30 mouse cellular contexts compared by ENCODE assay signal in the genomic region with DNA sequence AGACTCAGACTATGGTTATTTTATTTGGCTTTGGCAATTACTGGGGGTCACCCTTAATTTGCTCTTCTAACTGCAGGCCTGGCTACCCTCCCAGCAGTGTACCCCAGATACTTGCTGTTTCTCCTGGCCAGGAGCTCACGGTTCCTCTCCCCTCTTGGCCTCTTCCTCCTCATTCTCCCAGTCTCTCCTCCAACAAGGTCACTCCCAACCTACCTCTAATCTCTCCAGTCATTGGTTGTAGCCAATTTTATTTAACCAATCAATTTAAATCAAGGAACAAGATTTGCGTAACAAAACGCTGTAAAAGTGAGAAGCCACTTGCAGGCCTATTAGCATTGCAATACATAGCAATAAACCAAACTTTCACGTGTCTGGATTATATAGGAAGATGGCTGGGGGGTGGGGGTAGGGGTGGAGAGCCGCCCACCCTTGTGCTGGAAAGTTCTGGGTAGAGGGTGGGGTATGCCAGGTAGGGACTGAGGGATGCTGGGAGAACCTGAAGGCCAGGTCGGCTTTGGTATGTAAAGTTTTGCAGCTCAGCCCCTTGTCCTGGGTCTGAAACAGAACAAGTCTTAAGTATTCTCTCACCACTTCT. TPM values are rescaled to one million over a fixed set of nuclear protein-coding genes. Genes with fewer than 3 reads are reported as not detected.
"Had no signal": no experiment of that assay in that cellular context is flagged by ENCODE, and none has a peak within 500 bp of the region (broad histone marks: within the 10 kb centered on the region; RNA-seq: fewer than 3 reads in every experiment).

No protein-coding gene starts in this region.

- H3K36me3 ChIP-seq: heart, embryonic 10.5 days; heart, embryonic 12.5 days; hindbrain, embryonic 10.5 days; hindbrain, embryonic 13.5 days; hindbrain, embryonic 15.5 days; kidney, embryonic 15.5 days; limb, embryonic 10.5 days; limb, embryonic 12.5 days; liver, embryonic 13.5 days; liver, embryonic 15.5 days had no signal

- ATAC-seq: hindbrain, postnatal 0 days; intestine, embryonic 16.5 days; liver, postnatal 0 days had no signal

- H3K27ac ChIP-seq: gastrocnemius, adult 2 months; heart, embryonic 10.5 days; hindbrain, embryonic 10.5 days; hindbrain, embryonic 13.5 days; hindbrain, embryonic 15.5 days; hindbrain, postnatal 0 days; kidney, embryonic 15.5 days; kidney, postnatal 0 days; layer of hippocampus, adult 2 months; left cerebral cortex, adult 2 months; limb, embryonic 10.5 days; limb, embryonic 12.5 days; liver, embryonic 13.5 days; liver, embryonic 15.5 days had no signal

- H3K4me1 ChIP-seq: heart, embryonic 10.5 days; heart, embryonic 12.5 days; hindbrain, embryonic 10.5 days; hindbrain, embryonic 13.5 days; hindbrain, embryonic 15.5 days; kidney, embryonic 15.5 days; limb, embryonic 10.5 days; limb, embryonic 12.5 days; liver, embryonic 13.5 days; liver, embryonic 15.5 days had no signal

- H3K27me3 ChIP-seq: heart, embryonic 12.5 days; hindbrain, embryonic 13.5 days; hindbrain, embryonic 15.5 days; kidney, embryonic 15.5 days; limb, embryonic 12.5 days; liver, embryonic 13.5 days; liver, embryonic 15.5 days had no signal

- H3K9me3 ChIP-seq: heart, embryonic 10.5 days; hindbrain, embryonic 10.5 days; hindbrain, embryonic 13.5 days; hindbrain, embryonic 15.5 days; kidney, embryonic 15.5 days; limb, embryonic 10.5 days; liver, embryonic 13.5 days; liver, embryonic 15.5 days had no signal

- DNase-seq: gastrocnemius, adult 2 months; gastrocnemius, postnatal 10 days; gastrocnemius, postnatal 25 days; heart, adult 18-20 months; heart, postnatal 4 days; kidney, adult 11 months; kidney, adult 2 months; kidney, adult 9 months; kidney, postnatal 25 days; kidney, postnatal 4 days; liver; liver, embryonic 13.5 days; liver, postnatal 0 days had no signal

- H3K4me3 ChIP-seq: gastrocnemius, adult 2 months; heart, embryonic 10.5 days; heart, embryonic 12.5 days; hindbrain, embryonic 10.5 days; hindbrain, embryonic 13.5 days; hindbrain, embryonic 15.5 days; kidney, embryonic 15.5 days; layer of hippocampus, adult 2 months; left cerebral cortex, adult 2 months; limb, embryonic 10.5 days; limb, embryonic 12.5 days; liver, embryonic 13.5 days; liver, embryonic 15.5 days had no signal

- H3K9ac ChIP-seq: heart, embryonic 12.5 days; hindbrain, embryonic 13.5 days; hindbrain, embryonic 15.5 days; kidney, embryonic 15.5 days; limb, embryonic 12.5 days; liver, embryonic 13.5 days; liver, embryonic 15.5 days; liver, postnatal 0 days had no signal

- H3K4me2 ChIP-seq: heart, embryonic 12.5 days; hindbrain, embryonic 13.5 days; hindbrain, embryonic 15.5 days; kidney, embryonic 15.5 days; limb, embryonic 12.5 days; liver, embryonic 11.5 days; liver, embryonic 13.5 days; liver, embryonic 15.5 days had no signal

RNA-seq across cellular contexts. Expression of a gene that starts 36.9 kb away (rescaled TPM):
- total RNA-seq: gastrocnemius, adult 2 months; granulocyte monocyte progenitor cell, adult 5-6 weeks; heart, adult 18-20 months had no signal
- polyA plus RNA-seq: heart, embryonic 16.5 days; intestine, embryonic 16.5 days; kidney, embryonic 15.5 days; limb, embryonic 10.5 days; limb, embryonic 12.5 days; liver, embryonic 11.5 days; liver, embryonic 13.5 days; liver, postnatal 0 days had no signal
